Mouse (Mus musculus) embryonic facial prominence, embryonic 12.5 days (tissue): Measurements from ENCODE around the gene St6galnac3. TPM values are rescaled to one million over a fixed set of nuclear protein-coding genes. Genes with fewer than 3 reads are reported as not detected.

ENCODE experiments used
- ATAC-seq: fragments of 200-750 bp; cut with Nextera tagmentation; 2 replicates; pipeline ENCODE4 v1.8.0; 2017; ENCODE audit not compliant: insufficient number of reproducible peaks, insufficient read depth, low FRiP score, low TSS enrichment
- H3K27ac ChIP-seq: fragments of 300-500 bp; sonication (generic); 2 replicates; pipeline ENCODE4 v1.5.1; 2016; ENCODE audit warnings: mild to moderate bottlenecking
- H3K27me3 ChIP-seq: fragments of 300-500 bp; sonication (generic); 2 replicates; pipeline ENCODE4 v1.6.1; 2016; ENCODE audit warnings: mild to moderate bottlenecking, moderate library complexity
- H3K36me3 ChIP-seq: fragments of 300-500 bp; sonication (generic); 2 replicates; pipeline ENCODE4 v1.6.1; 2016; ENCODE audit warnings: mild to moderate bottlenecking
- H3K4me1 ChIP-seq: fragments of 300-500 bp; sonication (generic); 2 replicates; pipeline ENCODE4 v1.6.1; 2016
- H3K4me2 ChIP-seq: fragments of 300-500 bp; sonication (generic); replicated peaks from 2 replicates; pipeline ENCODE4 v1.6.1; 2016; ENCODE audit warnings: mild to moderate bottlenecking, moderate library complexity
- H3K4me3 ChIP-seq: fragments of 300-500 bp; sonication (generic); 2 replicates; pipeline ENCODE4 v1.5.1; 2016; ENCODE audit warnings: mild to moderate bottlenecking
- H3K9ac ChIP-seq: fragments of 300-500 bp; sonication (generic); 2 replicates; pipeline ENCODE4 v1.6.1; 2016; ENCODE audit warnings: mild to moderate bottlenecking, moderate library complexity
- H3K9me3 ChIP-seq: fragments of 300-500 bp; sonication (generic); 2 replicates; pipeline ENCODE4 v1.6.1; 2016; ENCODE audit warnings: mild to moderate bottlenecking, moderate library complexity
- WGBS: fragments of 180-500 bp; shearing (Covaris S2); methylation state at CpG from one replicate; pipeline ENCODE4 v1.1.7; 2016; 5-methylcytosine and 5-hydroxymethylcytosine counted together
- polyA plus RNA-seq: library from polyadenylated mRNA; unstranded; fragments of >200 nt; fragmentation: Nextera tagmentation; extraction: Ambion mirVana; gene quantifications from 2 replicates; pipeline ENCODE4 v1.2.1, GENCODE M21; 2016

St6galnac3 gene
- polyA plus RNA-seq, 1 experiment from 2014 or later: 70.2 TPM

DNA sequence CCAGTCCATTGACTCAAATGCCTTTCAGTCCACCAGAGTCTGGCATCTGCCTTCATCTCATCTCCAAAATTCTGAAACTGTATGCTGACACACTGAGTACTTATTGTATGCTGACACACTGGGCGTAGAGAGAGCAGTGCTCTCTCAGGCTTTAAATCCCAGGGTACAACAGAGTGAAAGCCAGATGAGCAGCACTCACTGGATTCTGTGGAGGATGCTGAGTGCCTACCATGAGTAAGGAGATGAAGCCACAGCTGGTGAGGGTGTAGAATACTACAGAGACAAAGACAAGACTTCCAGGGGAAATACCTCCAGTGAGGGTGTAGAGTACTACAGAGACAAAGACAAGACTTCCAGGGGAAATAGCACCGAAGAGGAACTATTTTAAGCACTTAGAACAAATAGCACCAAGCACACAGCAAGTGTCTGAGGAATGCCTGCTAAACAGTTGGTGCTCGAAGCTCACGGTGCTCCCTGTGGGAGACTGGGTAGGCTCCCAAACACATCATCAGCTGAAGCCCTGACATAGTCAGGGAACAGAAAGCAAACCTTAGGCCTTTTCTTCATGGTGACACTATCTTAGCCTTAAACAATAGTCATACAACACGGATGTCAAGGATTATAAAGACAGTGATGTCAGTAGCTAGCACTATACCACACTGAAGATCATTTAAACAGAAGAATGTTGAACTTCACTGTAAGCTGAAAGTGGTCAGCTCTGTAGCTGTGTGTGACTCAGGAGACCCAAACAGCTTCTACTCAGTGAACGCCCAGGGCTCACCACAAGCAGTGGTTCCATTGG, 370.6 kb downstream of the St6galnac3 start:
- ATAC-seq: no peak
- Histone ChIP-seq H3K4me3 (no peak overlapping the region), H3K9me3 (no peaks in the 10 kb centered on the region), H3K4me1 (peaks cover 6% of the 10 kb centered on the region), H3K9ac (no peak overlapping the region), H3K27ac (no peak overlapping the region), H3K27me3 (no peaks in the 10 kb centered on the region), H3K4me2 (no peak overlapping the region), H3K36me3 (no peaks in the 10 kb centered on the region)
- 89% methylated on average over 6 of the region's 6 CpGs for WGBS

GRCm38 (mm10) chr3:153353313-153354103, 371.5 kb downstream of the St6galnac3 start:
- no peak overlapping the region for H3K4me2 ChIP-seq
- H3K4me1 ChIP-seq: peaks cover 6% of the 10 kb centered on the region
- no peak overlapping the region for H3K9ac ChIP-seq
- no peaks in the 10 kb centered on the region for H3K36me3 ChIP-seq
- H3K27me3 ChIP-seq: no peaks in the 10 kb centered on the region
- ATAC-seq: no peak
- WGBS: 88% methylated on average over 16 of the region's 16 CpGs
- no peak overlapping the region for H3K4me3 ChIP-seq
- no peak overlapping the region for H3K27ac ChIP-seq
- H3K9me3 ChIP-seq: no peaks in the 10 kb centered on the region

DNA sequence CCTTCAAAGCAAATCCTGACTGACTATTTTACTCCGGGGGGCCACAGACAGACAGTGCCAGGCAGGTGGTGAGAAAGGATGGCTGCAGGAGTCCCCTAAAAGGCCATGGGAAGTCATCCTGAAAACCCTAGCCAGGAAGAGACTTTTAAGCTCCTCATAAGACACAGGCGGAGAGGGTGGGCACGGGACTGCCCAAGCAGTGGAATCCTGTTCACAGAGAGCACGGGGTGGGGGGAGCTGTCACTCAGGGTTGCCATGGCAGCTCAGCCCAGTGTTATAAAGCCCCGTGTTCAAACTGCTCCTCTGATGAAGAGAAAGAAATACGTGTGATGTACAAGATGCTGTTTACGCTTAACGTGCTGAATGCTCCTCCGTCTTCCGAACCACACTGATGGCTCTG, 375.0 kb downstream of the St6galnac3 start:
- no peak; the same call in 1 of the 2 replicates for ATAC-seq
- H3K9me3 ChIP-seq: no peaks in the 10 kb centered on the region

GRCm38 (mm10) chr3:153348797-153349465, 376.0 kb downstream of the St6galnac3 start:
- no peak overlapping the region for H3K4me2 ChIP-seq
- no peaks in the 10 kb centered on the region for H3K27me3 ChIP-seq
- no peaks in the 10 kb centered on the region for H3K4me1 ChIP-seq
- 93% methylated on average over 9 of the region's 9 CpGs for WGBS
- H3K9me3 ChIP-seq: no peaks in the 10 kb centered on the region
- no peaks in the 10 kb centered on the region for H3K36me3 ChIP-seq
- no peak overlapping the region for H3K9ac ChIP-seq
- no peak overlapping the region for H3K27ac ChIP-seq
- no peak overlapping the region for H3K4me3 ChIP-seq
- ATAC-seq: no peak

More for the DNA sequence above, 375.0 kb downstream of the St6galnac3 start:
- no peaks in the 10 kb centered on the region for H3K36me3 ChIP-seq
- no peaks in the 10 kb centered on the region for H3K27me3 ChIP-seq
- no peak overlapping the region for H3K4me2 ChIP-seq
- no peak overlapping the region for H3K4me3 ChIP-seq
- no peaks in the 10 kb centered on the region for H3K4me1 ChIP-seq
- no peak overlapping the region for H3K27ac ChIP-seq
- 77% methylated on average over 10 of the region's 10 CpGs for WGBS
- H3K9ac ChIP-seq: no peak overlapping the region

GRCm38 (mm10) chr3:153344979-153345378, 380.0 kb downstream of the St6galnac3 start:
- H3K27me3 ChIP-seq: no peaks in the 10 kb centered on the region
- no peaks in the 10 kb centered on the region for H3K36me3 ChIP-seq
- no peak for ATAC-seq
- H3K4me3 ChIP-seq: no peak overlapping the region
- H3K4me2 ChIP-seq: no peak overlapping the region
- WGBS: 81% methylated on average over 5 of the region's 5 CpGs
- H3K9me3 ChIP-seq: no peaks in the 10 kb centered on the region
- no peaks in the 10 kb centered on the region for H3K4me1 ChIP-seq
- H3K27ac ChIP-seq: no peak overlapping the region
- H3K9ac ChIP-seq: no peak overlapping the region

DNA sequence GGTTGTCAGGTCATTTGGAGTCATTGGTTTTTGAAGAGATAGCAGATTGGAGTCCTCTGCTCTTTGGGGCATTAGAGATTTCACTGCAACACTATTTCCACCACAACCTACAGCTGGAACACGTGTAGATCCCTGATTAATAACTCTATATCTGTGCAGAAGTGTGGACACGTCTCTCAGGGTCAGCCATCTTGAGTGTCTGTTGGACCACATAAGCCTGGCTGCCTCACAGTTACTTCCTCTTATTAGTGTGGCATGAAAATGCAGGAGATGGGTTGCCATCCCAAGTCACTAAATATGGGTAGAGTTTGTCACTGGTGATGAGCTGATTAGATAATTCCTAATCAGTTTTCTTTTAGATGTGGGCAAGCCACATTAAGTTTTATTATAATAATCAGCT, 385.0 kb downstream of the St6galnac3 start:
- H3K4me2 ChIP-seq: no peak overlapping the region
- H3K27me3 ChIP-seq: no peaks in the 10 kb centered on the region
- H3K36me3 ChIP-seq: no peaks in the 10 kb centered on the region
- H3K4me3 ChIP-seq: no peak overlapping the region
- H3K27ac ChIP-seq: no peak overlapping the region
- no peaks in the 10 kb centered on the region for H3K4me1 ChIP-seq
- 71% methylated on average over 2 of the region's 2 CpGs for WGBS
- no peak for ATAC-seq
- no peak overlapping the region for H3K9ac ChIP-seq
- H3K9me3 ChIP-seq: no peaks in the 10 kb centered on the region

DNA sequence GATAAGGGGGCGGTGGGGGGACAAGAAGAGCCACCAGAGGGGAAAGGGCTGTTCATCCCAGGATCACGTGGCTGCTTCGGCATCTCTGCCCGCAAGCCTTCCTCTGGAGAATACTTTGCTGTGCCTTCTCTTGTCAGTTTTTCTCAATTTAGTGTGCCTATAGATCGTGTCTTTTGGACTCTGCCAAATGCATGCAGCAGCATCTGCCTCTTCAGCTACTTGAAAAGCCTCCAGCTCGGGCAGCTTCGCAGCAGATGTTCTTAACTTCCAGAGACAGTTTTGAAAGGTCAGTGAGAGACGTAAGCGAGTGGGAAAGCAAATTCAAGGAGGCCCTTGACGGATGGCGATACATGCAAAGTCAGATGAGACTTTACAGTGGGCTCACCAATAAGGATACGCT, 385.9 kb downstream of the St6galnac3 start:
- no peaks in the 10 kb centered on the region for H3K27me3 ChIP-seq
- no peak overlapping the region for H3K9ac ChIP-seq
- H3K27ac ChIP-seq: no peak overlapping the region
- H3K9me3 ChIP-seq: no peaks in the 10 kb centered on the region
- H3K4me3 ChIP-seq: no peak overlapping the region
- no peak for ATAC-seq
- 76% methylated on average over 12 of the region's 12 CpGs for WGBS
- no peak overlapping the region for H3K4me2 ChIP-seq
- no peaks in the 10 kb centered on the region for H3K36me3 ChIP-seq
- no peaks in the 10 kb centered on the region for H3K4me1 ChIP-seq

DNA sequence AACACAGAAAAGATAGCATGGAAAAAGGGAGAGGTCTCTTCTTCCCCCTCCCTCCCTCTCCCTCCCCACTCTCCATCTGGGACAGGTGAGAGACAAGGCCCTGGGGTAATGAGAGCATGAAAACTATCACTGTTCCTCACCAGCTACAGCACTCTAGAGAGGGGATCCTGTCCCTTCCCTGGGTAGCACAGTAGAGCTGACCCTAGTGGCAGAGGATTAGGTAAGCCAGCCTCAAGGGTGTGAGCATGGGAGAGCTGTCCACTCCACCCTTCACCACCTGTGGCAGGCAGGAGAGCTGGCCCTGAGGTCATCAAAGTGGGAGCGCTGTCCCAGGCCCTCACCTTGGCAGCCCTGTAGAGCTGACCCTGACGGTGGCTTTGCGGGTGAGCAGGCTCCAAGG, 387.2 kb downstream of the St6galnac3 start:
- Histone ChIP-seq H3K36me3 (no peaks in the 10 kb centered on the region), H3K4me2 (no peak overlapping the region), H3K9me3 (no peaks in the 10 kb centered on the region), H3K4me1 (no peaks in the 10 kb centered on the region), H3K27ac (no peak overlapping the region), H3K27me3 (no peaks in the 10 kb centered on the region), H3K9ac (no peak overlapping the region), H3K4me3 (no peak overlapping the region)
- ATAC-seq: no peak
- 80% methylated on average over 3 of the region's 3 CpGs for WGBS

- no peaks in the 10 kb centered on the region for H3K36me3 ChIP-seq
- no peak overlapping the region for H3K4me3 ChIP-seq
- no peaks in the 10 kb centered on the region for H3K27me3 ChIP-seq
- H3K4me2 ChIP-seq: no peak overlapping the region
- no peak overlapping the region for H3K9ac ChIP-seq
- ATAC-seq: no peak
- no peaks in the 10 kb centered on the region for H3K4me1 ChIP-seq
- no peaks in the 10 kb centered on the region for H3K9me3 ChIP-seq
- H3K27ac ChIP-seq: no peak overlapping the region
- WGBS: 88% methylated on average over 2 of the region's 2 CpGs
Observed at GRCm38 (mm10) chr3:153337221-153337620, 387.8 kb downstream of the St6galnac3 start.

GRCm38 (mm10) chr3:153334152-153334825, 390.7 kb downstream of the St6galnac3 start:
- Histone ChIP-seq H3K27ac (no peak overlapping the region), H3K4me3 (no peak overlapping the region), H3K4me2 (no peak overlapping the region), H3K27me3 (no peaks in the 10 kb centered on the region), H3K9me3 (no peaks in the 10 kb centered on the region), H3K9ac (no peak overlapping the region), H3K36me3 (no peaks in the 10 kb centered on the region), H3K4me1 (no peaks in the 10 kb centered on the region)
- ATAC-seq: no peak
- 69% methylated on average over 5 of the region's 5 CpGs for WGBS

DNA sequence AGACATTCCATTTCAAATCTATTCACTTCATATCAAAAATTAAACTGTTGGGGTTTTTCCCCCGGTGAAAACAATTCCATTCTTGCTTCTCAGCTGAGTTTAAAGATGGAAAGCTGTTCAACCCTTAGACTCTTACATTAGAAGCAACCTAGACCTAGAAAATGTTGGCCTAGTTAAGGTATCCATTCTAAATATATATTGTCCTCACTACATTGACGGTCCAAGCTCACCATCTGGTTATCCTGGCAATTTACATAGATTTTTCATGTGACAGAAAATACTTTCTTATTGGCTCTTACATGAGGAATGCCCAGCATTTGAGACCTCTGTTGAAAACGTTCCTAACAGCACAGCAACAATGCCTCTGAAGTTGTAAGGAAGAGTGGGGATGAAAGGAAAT, 400.7 kb downstream of the St6galnac3 start:
- 86% methylated on average over 3 of the region's 3 CpGs for WGBS
- Histone ChIP-seq H3K27ac (no peak overlapping the region), H3K9me3 (no peaks in the 10 kb centered on the region), H3K4me3 (no peak overlapping the region), H3K27me3 (no peaks in the 10 kb centered on the region), H3K4me1 (no peaks in the 10 kb centered on the region; the same call in 1 of the 2 replicates), H3K36me3 (no peaks in the 10 kb centered on the region), H3K4me2 (no peak overlapping the region), H3K9ac (no peak overlapping the region)
- ATAC-seq: no peak
